Mouse (Mus musculus) CD4-positive, CD25-positive, alpha-beta regulatory T cell, adult 2 months (primary cell): ENCODE measurements around the gene Fam213b.

Experiments used
- DNase-seq: peaks from one replicate; pipeline ENCODE4 v3.0.0-alpha.2; 2012; ENCODE audit warnings: low read depth, low spot score

Fam213b gene

GRCm38 (mm10) chr4:154898506-154899446 lies at the start of gene Fam213b:
Gene Fam213b (minus strand): TSS chr4:154899135.
- DNase-seq: peak; percentile 88

- DNase-seq: no peak
These were observed 49.4 kb upstream of the Fam213b start for GRCm38 (mm10) chr4:154948066-154948939.

GRCm38 (mm10) chr4:154946319-154946718 lies 47.4 kb upstream of the Fam213b start:
- DNase-seq: no peak

- DNase-seq: peak; percentile 95
These were observed 45.2 kb upstream of the Fam213b start for GRCm38 (mm10) chr4:154944121-154944590.

- no peak for DNase-seq
These were observed 44.5 kb upstream of the Fam213b start for GRCm38 (mm10) chr4:154943323-154944039.

- DNase-seq: peak; percentile 70
These were observed 43.8 kb upstream of the Fam213b start for GRCm38 (mm10) chr4:154942632-154943322.

GRCm38 (mm10) chr4:154941831-154942230 lies 42.9 kb upstream of the Fam213b start:
- DNase-seq: no peak

GRCm38 (mm10) chr4:154940156-154940555 lies 41.2 kb upstream of the Fam213b start:
- DNase-seq: no peak

- no peak for DNase-seq
These were observed 38.8 kb upstream of the Fam213b start for GRCm38 (mm10) chr4:154937746-154938145.

- DNase-seq: peak; percentile 88
These were observed 37.8 kb upstream of the Fam213b start for GRCm38 (mm10) chr4:154936542-154937255.

- DNase-seq: peak; percentile 82
These were observed 36.9 kb upstream of the Fam213b start for GRCm38 (mm10) chr4:154935788-154936187.

- no peak for DNase-seq
These were observed 35.9 kb upstream of the Fam213b start for GRCm38 (mm10) chr4:154934800-154935199.

GRCm38 (mm10) chr4:154933306-154933907 lies 34.5 kb upstream of the Fam213b start:
- DNase-seq: no peak

- no peak for DNase-seq
These were observed 30.2 kb upstream of the Fam213b start for GRCm38 (mm10) chr4:154929088-154929660.

- peak; percentile 26 for DNase-seq
These were observed 29.6 kb upstream of the Fam213b start, which contains the start of gene Tnfrsf14 for GRCm38 (mm10) chr4:154928395-154929087. Gene Tnfrsf14 (minus strand): TSS chr4:154928563.

- DNase-seq: peak; percentile 78
These were observed 29.0 kb upstream of the Fam213b start for GRCm38 (mm10) chr4:154927899-154928337.

GRCm38 (mm10) chr4:154926969-154927898 lies 28.3 kb upstream of the Fam213b start:
- DNase-seq: peak; percentile 47
